Mouse (Mus musculus): ENCODE results near the gene Acp5. TPM values are rescaled to one million over a fixed set of nuclear protein-coding genes. Genes with fewer than 3 reads are reported as not detected.
A peak's percentile ranks its signal among the peaks of the same experiment; 100 is the strongest.

Gene Acp5
- polyA plus RNA-seq, 1 experiment from 2014 or later: 14.3 TPM

DNA sequence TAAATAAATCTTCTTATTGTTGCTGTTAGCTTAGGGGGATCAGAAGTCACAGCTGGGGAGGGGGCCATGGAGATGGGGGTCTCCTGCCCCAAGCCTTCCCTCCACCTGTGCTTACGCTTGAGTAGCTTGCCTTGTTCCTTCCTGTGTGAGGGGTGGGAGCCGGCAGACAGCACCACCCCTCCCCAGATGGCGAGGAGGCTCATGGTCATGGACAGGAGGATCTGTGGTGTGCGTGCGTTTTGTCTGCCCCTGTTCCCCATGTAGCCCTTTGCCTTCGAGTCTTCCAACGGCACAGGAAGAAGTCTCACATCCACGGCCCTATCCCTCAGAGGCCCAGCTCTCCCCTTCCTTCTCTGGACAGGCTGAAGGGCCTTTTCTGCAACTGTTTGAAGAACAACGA lies 26.8 kb upstream of the Acp5 start:
- no peak overlapping the region for H3K27ac ChIP-seq (replicated peaks; ENCODE audit: low read depth, low read length)
- H3K36me3 ChIP-seq (replicated peaks; ENCODE audit: control insufficient read depth, insufficient read depth, low read depth, low read length): no peaks in the 10 kb centered on the region; the same call in 1 of the 2 replicates
- no peaks in the 10 kb centered on the region for H3K27me3 ChIP-seq (ENCODE audit: control insufficient read depth, insufficient read depth, low read length)
- H3K9me3 ChIP-seq (replicated peaks; ENCODE audit: control insufficient read depth, low read length): no peaks in the 10 kb centered on the region
- no peak overlapping the region for H3K9ac ChIP-seq (replicated peaks; ENCODE audit: low read length)
- no peak for ATAC-seq (replicated peaks; ENCODE audit: insufficient number of reproducible peaks, low FRiP score, low TSS enrichment, low read depth)
- no peak for DNase-seq (ENCODE audit: low spot score)
- peaks cover 2% of the 10 kb centered on the region; the same call in 1 of the 2 replicates for H3K4me1 ChIP-seq (ENCODE audit: control insufficient read depth, insufficient read depth, low read length)
- H3K4me2 ChIP-seq (ENCODE audit: low read depth, low read length): no peak overlapping the region
- no peak overlapping the region for H3K4me3 ChIP-seq (ENCODE audit: low read depth, low read length)
- 78% methylated on average over 9 of the region's 9 CpGs for WGBS

DNA sequence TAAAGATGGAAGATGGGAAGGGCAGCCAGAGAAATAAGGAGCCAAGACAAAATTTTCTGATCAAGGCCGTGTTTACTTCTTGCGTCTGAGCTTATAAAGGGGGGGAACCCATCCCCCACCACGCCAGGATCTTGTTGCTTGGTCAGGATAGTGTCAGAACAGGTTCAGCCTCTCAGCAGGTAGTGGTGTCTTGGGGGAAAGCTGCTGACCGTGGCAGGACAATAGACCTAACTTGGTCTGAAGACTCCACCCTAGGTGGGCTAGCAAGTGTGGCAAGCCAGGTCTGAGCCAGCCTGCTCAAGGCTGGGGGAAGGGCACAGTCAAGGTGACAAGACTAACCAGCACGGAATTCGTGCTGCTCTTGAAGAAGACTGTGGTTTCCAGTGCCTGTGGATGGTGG lies 25.8 kb upstream of the Acp5 start:
- 41% methylated on average over 6 of the region's 6 CpGs for WGBS
- Histone ChIP-seq H3K4me2 (ENCODE audit: low read depth, low read length) (no peak overlapping the region), H3K27me3 (ENCODE audit: control insufficient read depth, insufficient read depth, low read length) (no peaks in the 10 kb centered on the region), H3K36me3 (replicated peaks; ENCODE audit: control insufficient read depth, insufficient read depth, low read depth, low read length) (no peaks in the 10 kb centered on the region; the same call in 1 of the 2 replicates), H3K4me3 (ENCODE audit: low read depth, low read length) (no peak overlapping the region), H3K27ac (replicated peaks; ENCODE audit: low read depth, low read length) (no peak overlapping the region), H3K9ac (replicated peaks; ENCODE audit: low read length) (no peak overlapping the region), H3K9me3 (replicated peaks; ENCODE audit: control insufficient read depth, low read length) (no peaks in the 10 kb centered on the region), H3K4me1 (ENCODE audit: control insufficient read depth, insufficient read depth, low read length) (peaks cover 2% of the 10 kb centered on the region; the same call in 1 of the 2 replicates)
- DNase-seq (ENCODE audit: low spot score) (no peak), ATAC-seq (replicated peaks; ENCODE audit: insufficient number of reproducible peaks, low FRiP score, low TSS enrichment, low read depth) (no peak)

DNA sequence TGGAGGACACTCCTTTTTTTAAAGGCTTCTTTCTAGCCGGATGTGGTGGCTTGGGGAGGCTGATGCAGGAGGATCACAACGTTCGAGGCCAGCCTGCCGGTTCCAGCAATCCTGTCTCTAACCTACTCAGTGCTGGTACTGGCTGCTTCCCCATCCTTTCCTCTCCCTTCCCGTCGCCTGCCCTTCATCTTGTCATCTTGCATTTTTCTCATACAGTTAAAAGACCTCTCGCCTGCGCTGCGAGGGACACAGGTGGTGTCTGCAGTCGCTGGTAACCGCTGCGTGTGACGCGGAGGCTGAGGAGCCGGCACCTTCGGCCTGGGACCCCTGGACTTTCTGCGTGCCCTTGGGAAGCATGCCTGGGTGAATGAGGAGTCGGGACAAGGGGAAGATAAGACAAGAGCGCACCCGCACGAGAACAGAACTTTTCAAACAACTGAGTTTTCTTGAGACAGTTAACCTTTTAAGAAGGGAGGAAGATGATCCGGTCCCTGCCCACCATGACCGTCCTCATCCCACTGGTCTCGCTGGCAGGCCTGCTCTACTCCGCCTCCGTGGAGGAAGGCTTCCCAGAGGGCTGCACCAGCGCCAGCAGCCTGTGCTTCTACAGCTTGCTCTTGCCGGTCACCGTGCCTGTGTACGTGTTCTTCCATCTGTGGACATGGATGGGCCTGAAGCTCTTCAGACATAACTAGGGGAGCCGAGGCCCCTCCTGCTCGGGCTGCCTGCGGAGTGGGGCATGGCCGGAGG lies 22.2 kb upstream of the Acp5 start:
- H3K4me2 ChIP-seq (ENCODE audit: low read depth, low read length): peak overlapping the region; percentile 76
- no peaks in the 10 kb centered on the region for H3K27me3 ChIP-seq (ENCODE audit: control insufficient read depth, insufficient read depth, low read length)
- H3K4me1 ChIP-seq (ENCODE audit: control insufficient read depth, insufficient read depth, low read length): peaks cover 2% of the 10 kb centered on the region; the same call in 1 of the 2 replicates
- DNase-seq (ENCODE audit: low spot score) (no peak), ATAC-seq (replicated peaks; ENCODE audit: insufficient number of reproducible peaks, low FRiP score, low TSS enrichment, low read depth) (no peak)
- H3K9me3 ChIP-seq (replicated peaks; ENCODE audit: control insufficient read depth, low read length): no peaks in the 10 kb centered on the region
- H3K36me3 ChIP-seq (replicated peaks; ENCODE audit: control insufficient read depth, insufficient read depth, low read depth, low read length): no peaks in the 10 kb centered on the region; the same call in 1 of the 2 replicates
- H3K9ac ChIP-seq (replicated peaks; ENCODE audit: low read length): peak overlapping the region; percentile 81; the same call in 1 of the 2 replicates
- WGBS: 70% methylated on average over 34 of the region's 34 CpGs
- peak overlapping the region; percentile 53 for H3K4me3 ChIP-seq (ENCODE audit: low read depth, low read length)
- H3K27ac ChIP-seq (replicated peaks; ENCODE audit: low read depth, low read length): no peak overlapping the region

DNA sequence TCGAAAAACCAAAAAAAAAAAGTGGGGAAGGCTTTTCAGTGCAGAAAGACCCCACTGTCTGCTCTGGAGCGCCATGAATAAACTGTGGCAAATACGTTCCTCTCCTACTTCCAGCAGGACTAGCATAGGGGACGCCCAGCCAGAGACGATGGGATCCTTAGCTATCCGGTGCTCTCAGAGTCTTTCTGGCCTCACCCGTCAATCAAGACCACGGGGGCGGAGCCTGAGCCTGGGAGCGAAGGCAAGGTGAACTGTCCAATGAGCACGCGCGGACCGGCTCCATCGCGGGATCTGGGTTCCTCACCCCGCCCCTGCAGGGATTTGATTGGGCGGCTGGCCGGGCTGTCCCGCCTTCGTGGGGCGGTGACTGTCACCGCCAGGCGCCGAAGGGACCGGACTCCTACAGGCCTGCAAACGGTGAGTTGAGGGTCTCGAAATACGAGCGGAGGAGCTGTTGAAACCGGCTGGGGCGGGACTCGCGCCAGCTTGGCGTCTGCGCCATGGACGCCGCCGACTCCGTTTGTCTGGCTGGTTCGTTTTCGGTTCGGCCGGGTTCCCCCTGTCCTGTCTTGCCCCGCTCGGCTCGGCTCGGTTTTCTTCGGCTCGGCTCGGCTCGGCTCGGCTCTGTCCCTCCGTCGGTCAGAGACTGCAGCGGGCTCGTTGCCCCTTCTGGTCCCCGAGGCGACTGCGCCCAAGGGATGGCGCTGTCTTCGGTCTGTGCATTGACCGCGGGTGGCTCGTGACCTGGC lies 21.2 kb upstream of the Acp5 start, which contains the start of gene Pigyl:
Gene Pigyl (plus strand): TSS at position 350 of the 749 bp plus-strand sequence.
- Histone ChIP-seq H3K4me2 (ENCODE audit: low read depth, low read length) (peak within 1 kb of the TSS; percentile 76), H3K27me3 (ENCODE audit: control insufficient read depth, insufficient read depth, low read length) (no peaks in the 10 kb centered on the region), H3K9ac (replicated peaks; ENCODE audit: low read length) (peak within 1 kb of the TSS; percentile 81), H3K27ac (replicated peaks; ENCODE audit: low read depth, low read length) (no peak within 1 kb of the TSS), H3K9me3 (replicated peaks; ENCODE audit: control insufficient read depth, low read length) (no peaks in the 10 kb centered on the region), H3K36me3 (replicated peaks; ENCODE audit: control insufficient read depth, insufficient read depth, low read depth, low read length) (no peaks in the 10 kb centered on the region; the same call in 1 of the 2 replicates), H3K4me3 (ENCODE audit: low read depth, low read length) (peak within 1 kb of the TSS; percentile 53), H3K4me1 (ENCODE audit: control insufficient read depth, insufficient read depth, low read length) (peaks cover 2% of the 10 kb centered on the region; the same call in 1 of the 2 replicates)
- ATAC-seq (replicated peaks; ENCODE audit: insufficient number of reproducible peaks, low FRiP score, low TSS enrichment, low read depth) (peak; percentile 94), DNase-seq (ENCODE audit: low spot score) (peak; percentile 99)
- WGBS: under 1% methylated on average over 65 of the region's 65 CpGs

DNA sequence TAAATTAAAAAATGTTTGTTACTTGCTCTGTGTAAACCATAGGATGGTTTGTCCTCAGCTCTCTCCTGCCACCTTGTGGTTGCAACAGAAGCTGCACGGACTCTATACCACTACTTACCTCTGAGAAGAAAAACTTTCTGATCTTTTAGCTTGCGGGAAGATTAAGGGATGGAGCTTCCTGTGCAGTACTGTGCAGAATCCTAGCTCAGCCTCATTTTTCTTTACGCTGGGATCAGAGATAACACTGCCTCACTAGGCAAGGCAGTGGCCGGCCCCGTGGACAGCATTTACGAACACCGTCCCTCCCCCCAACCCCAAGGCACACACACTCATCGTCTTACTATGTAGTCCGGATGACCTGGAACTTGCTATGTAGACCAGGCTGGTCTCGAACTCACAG lies 20.1 kb upstream of the Acp5 start:
- WGBS: 18% methylated on average over 10 of the region's 10 CpGs
- peak; percentile 51 for ATAC-seq (replicated peaks; ENCODE audit: insufficient number of reproducible peaks, low FRiP score, low TSS enrichment, low read depth)
- Histone ChIP-seq H3K36me3 (replicated peaks; ENCODE audit: control insufficient read depth, insufficient read depth, low read depth, low read length) (no peaks in the 10 kb centered on the region; the same call in 1 of the 2 replicates), H3K4me3 (ENCODE audit: low read depth, low read length) (no peak overlapping the region), H3K27ac (replicated peaks; ENCODE audit: low read depth, low read length) (no peak overlapping the region), H3K4me1 (ENCODE audit: control insufficient read depth, insufficient read depth, low read length) (peaks cover 2% of the 10 kb centered on the region; the same call in 1 of the 2 replicates), H3K9ac (replicated peaks; ENCODE audit: low read length) (no peak overlapping the region), H3K9me3 (replicated peaks; ENCODE audit: control insufficient read depth, low read length) (no peaks in the 10 kb centered on the region), H3K4me2 (ENCODE audit: low read depth, low read length) (no peak overlapping the region), H3K27me3 (ENCODE audit: control insufficient read depth, insufficient read depth, low read length) (no peaks in the 10 kb centered on the region)
- peak; percentile 83 for DNase-seq (ENCODE audit: low spot score)

DNA sequence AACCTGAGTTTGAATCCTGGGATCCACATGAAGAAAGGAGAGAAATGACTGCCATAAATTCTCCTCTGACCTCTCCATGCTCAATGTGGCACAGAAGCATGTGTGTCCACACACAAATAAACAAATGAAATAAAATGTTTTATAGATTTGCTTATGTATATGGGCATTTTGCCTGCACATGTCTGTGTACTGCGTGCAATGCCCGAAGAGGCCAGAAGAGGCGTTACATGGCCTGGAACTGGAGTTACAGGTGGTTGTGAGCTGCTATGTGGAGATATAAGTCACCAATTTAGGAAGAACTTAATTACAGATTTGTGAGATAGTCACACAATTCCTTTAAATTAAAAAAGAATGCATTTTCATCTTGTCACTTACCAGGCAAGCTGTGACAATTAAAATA lies 18.3 kb upstream of the Acp5 start:
- DNase-seq (ENCODE audit: low spot score): no peak
- H3K4me3 ChIP-seq (ENCODE audit: low read depth, low read length): no peak overlapping the region
- no peaks in the 10 kb centered on the region for H3K9me3 ChIP-seq (replicated peaks; ENCODE audit: control insufficient read depth, low read length)
- no peak overlapping the region for H3K27ac ChIP-seq (replicated peaks; ENCODE audit: low read depth, low read length)
- no peak overlapping the region for H3K4me2 ChIP-seq (ENCODE audit: low read depth, low read length)
- H3K4me1 ChIP-seq (ENCODE audit: control insufficient read depth, insufficient read depth, low read length): peaks cover 2% of the 10 kb centered on the region; the same call in 1 of the 2 replicates
- H3K9ac ChIP-seq (replicated peaks; ENCODE audit: low read length): no peak overlapping the region
- 91% methylated on average over 3 of the region's 3 CpGs for WGBS
- H3K36me3 ChIP-seq (replicated peaks; ENCODE audit: control insufficient read depth, insufficient read depth, low read depth, low read length): no peaks in the 10 kb centered on the region; the same call in 1 of the 2 replicates
- no peaks in the 10 kb centered on the region for H3K27me3 ChIP-seq (ENCODE audit: control insufficient read depth, insufficient read depth, low read length)
- ATAC-seq (replicated peaks; ENCODE audit: insufficient number of reproducible peaks, low FRiP score, low TSS enrichment, low read depth): no peak

DNA sequence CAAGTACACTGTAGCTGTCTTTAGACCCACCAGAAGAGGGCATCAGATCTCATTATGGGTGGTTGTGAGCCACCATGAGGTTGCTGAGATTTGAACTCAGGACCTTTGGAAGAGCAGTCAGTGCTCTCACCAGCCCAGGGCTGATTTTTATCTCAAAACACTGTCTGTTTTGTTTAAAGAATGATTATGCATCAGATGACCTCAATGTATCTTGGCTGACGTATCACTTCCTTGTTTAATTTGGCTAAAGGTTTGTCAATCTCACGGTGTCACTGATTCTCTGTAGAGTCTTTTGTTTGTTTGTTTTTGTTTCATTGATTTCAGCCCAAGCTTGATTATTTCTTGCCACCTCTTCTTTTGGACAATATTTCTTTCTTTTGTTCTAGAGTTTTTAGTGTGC lies 15.4 kb upstream of the Acp5 start:
- ATAC-seq (replicated peaks; ENCODE audit: insufficient number of reproducible peaks, low FRiP score, low TSS enrichment, low read depth) (no peak), DNase-seq (ENCODE audit: low spot score) (no peak)
- H3K9ac ChIP-seq (replicated peaks; ENCODE audit: low read length): no peak overlapping the region
- no peaks in the 10 kb centered on the region for H3K36me3 ChIP-seq (replicated peaks; ENCODE audit: control insufficient read depth, insufficient read depth, low read depth, low read length)
- H3K4me1 ChIP-seq (ENCODE audit: control insufficient read depth, insufficient read depth, low read length): no peaks in the 10 kb centered on the region
- no peak overlapping the region for H3K27ac ChIP-seq (replicated peaks; ENCODE audit: low read depth, low read length)
- no peak overlapping the region for H3K4me3 ChIP-seq (ENCODE audit: low read depth, low read length)
- no peaks in the 10 kb centered on the region for H3K27me3 ChIP-seq (ENCODE audit: control insufficient read depth, insufficient read depth, low read length)
- WGBS: 83% methylated on average over 2 of the region's 2 CpGs
- H3K9me3 ChIP-seq (replicated peaks; ENCODE audit: control insufficient read depth, low read length): no peaks in the 10 kb centered on the region
- no peak overlapping the region for H3K4me2 ChIP-seq (ENCODE audit: low read depth, low read length)
